Mouse (Mus musculus) CH12F3 (cell line): ENCODE results near the gene Foxf2.

Source experiments
- in situ Hi-C: fragments of 300-500 bp; cut with MboI; formaldehyde crosslinking; loops from 2 replicates; pipeline ENCODE4 v1.14.3; 2020; ENCODE audit warnings: low sequenced_read_pairs

The Foxf2 gene

GRCm38 (mm10) chr13:31623906-31624860, 1.4 kb upstream of the Foxf2 start:
- in situ Hi-C loops, result no loop called here

GRCm38 (mm10) chr13:31624966-31625332, 667 bp upstream of the Foxf2 start:
- in situ Hi-C loops, result loop anchor here (25.0 kb wide), 2 partner anchors 538 to 1063 kb away; no protein-coding TSS in a partner anchor

GRCm38 (mm10) chr13:31626183-31626801, 676 bp downstream of the Foxf2 start:
- in situ Hi-C loops, result loop anchor here (25.0 kb wide), 2 partner anchors 539 to 1064 kb away; no protein-coding TSS in a partner anchor

- in situ Hi-C loops, result loop anchor here (25.0 kb wide), 2 partner anchors 540 to 1065 kb away; no protein-coding TSS in a partner anchor
Observed at GRCm38 (mm10) chr13:31626991-31627625, 1.5 kb downstream of the Foxf2 start.

- in situ Hi-C loops, result loop anchor here (25.0 kb wide), 2 partner anchors 541 to 1066 kb away; no protein-coding TSS in a partner anchor
Observed at GRCm38 (mm10) chr13:31627864-31628690, 2.5 kb downstream of the Foxf2 start.

GRCm38 (mm10) chr13:31628691-31629180, 3.1 kb downstream of the Foxf2 start:
- in situ Hi-C loops, result loop anchor here (25.0 kb wide), 2 partner anchors 541 to 1066 kb away; no protein-coding TSS in a partner anchor

- in situ Hi-C loops, result loop anchor here (25.0 kb wide), 2 partner anchors 542 to 1067 kb away; no protein-coding TSS in a partner anchor
Observed at GRCm38 (mm10) chr13:31629321-31629851, 3.8 kb downstream of the Foxf2 start.

- in situ Hi-C loops, result loop anchor here (25.0 kb wide), 2 partner anchors 543 to 1068 kb away; no protein-coding TSS in a partner anchor
Observed at GRCm38 (mm10) chr13:31630051-31630450, 4.4 kb downstream of the Foxf2 start.

GRCm38 (mm10) chr13:31630551-31630950, 4.9 kb downstream of the Foxf2 start:
- in situ Hi-C loops, result loop anchor here (25.0 kb wide), 2 partner anchors 543 to 1068 kb away; no protein-coding TSS in a partner anchor

GRCm38 (mm10) chr13:31631291-31631690, 5.7 kb downstream of the Foxf2 start:
- in situ Hi-C loops, result loop anchor here (25.0 kb wide), 2 partner anchors 544 to 1069 kb away; no protein-coding TSS in a partner anchor

GRCm38 (mm10) chr13:31632450-31632849, 6.8 kb downstream of the Foxf2 start:
- in situ Hi-C loops, result loop anchor here (25.0 kb wide), 2 partner anchors 545 to 1070 kb away; no protein-coding TSS in a partner anchor

GRCm38 (mm10) chr13:31633259-31633658, 7.6 kb downstream of the Foxf2 start:
- in situ Hi-C loops, result loop anchor here (25.0 kb wide), 2 partner anchors 546 to 1071 kb away; no protein-coding TSS in a partner anchor

- in situ Hi-C loops, result loop anchor here (25.0 kb wide), 2 partner anchors 548 to 1073 kb away; no protein-coding TSS in a partner anchor
Observed at GRCm38 (mm10) chr13:31635546-31635945, 9.9 kb downstream of the Foxf2 start.

GRCm38 (mm10) chr13:31641517-31641916, 15.9 kb downstream of the Foxf2 start:
- in situ Hi-C loops, result loop anchor here (25.0 kb wide), 2 partner anchors 554 to 1079 kb away; no protein-coding TSS in a partner anchor

GRCm38 (mm10) chr13:31652131-31652745, 26.6 kb downstream of the Foxf2 start:
- in situ Hi-C loops, result loop anchor here (10.0 kb wide), 1 partner anchor 757 kb away; no protein-coding TSS in a partner anchor

- in situ Hi-C loops, result loop anchor here (10.0 kb wide), 1 partner anchor 761 kb away; no protein-coding TSS in a partner anchor
Observed at GRCm38 (mm10) chr13:31656249-31656648, 30.6 kb downstream of the Foxf2 start.

- in situ Hi-C loops, result loop anchor here (10.0 kb wide), 1 partner anchor 763 kb away; no protein-coding TSS in a partner anchor
Observed at GRCm38 (mm10) chr13:31658212-31658611, 32.6 kb downstream of the Foxf2 start.

- in situ Hi-C loops, result loop anchor here (10.0 kb wide), 1 partner anchor 764 kb away; no protein-coding TSS in a partner anchor
Observed at GRCm38 (mm10) chr13:31658963-31659362, 33.3 kb downstream of the Foxf2 start.
